Mouse (Mus musculus): ENCODE results near the gene Plcb3. TPM values are rescaled to one million over a fixed set of nuclear protein-coding genes. Genes with fewer than 3 reads are reported as not detected.

Plcb3 gene
- polyA plus RNA-seq, 1 experiment from 2014 or later, result 20.6 TPM

DNA sequence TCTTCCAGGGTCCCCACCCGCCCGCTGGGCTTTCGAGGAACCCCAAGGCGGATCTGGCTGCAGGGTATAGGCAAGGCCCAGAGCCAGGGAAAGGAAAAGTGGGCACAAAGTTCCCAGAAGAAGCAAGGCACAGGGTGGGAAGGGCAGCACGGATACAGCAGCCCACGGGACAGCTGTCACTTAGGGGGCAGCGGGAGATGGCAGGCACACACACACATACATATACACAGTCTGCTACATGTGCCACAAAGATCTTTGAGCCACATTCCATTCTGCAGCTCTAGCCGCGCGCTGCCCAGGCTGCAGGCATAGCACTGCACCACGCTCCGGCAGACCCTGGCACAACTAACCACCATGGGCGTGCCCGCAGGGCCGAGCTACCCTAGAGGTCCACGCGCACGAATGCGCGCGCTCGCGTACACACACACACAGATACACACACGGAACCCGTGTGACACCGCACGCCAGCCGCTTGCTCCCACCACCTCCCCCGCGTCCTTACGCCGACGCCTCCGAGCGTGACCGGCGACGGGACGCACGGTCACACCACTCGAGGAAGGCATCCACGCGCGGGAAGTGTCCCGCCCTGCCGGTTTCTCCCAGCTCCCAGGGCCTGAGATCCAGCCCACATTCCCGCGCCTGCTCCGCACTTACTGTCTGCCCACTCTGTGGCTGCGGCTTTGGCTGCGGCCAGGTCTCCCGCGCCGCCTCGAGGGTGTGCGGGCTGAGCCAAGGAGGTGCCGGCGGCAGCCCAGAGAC is 42.7 kb downstream of the Plcb3 start:
- Histone ChIP-seq H3K4me3 (ENCODE audit: low read depth, low read length) (peak overlapping the region; percentile 28), H3K9me3 (ENCODE audit: control insufficient read depth, low read length) (no peaks in the 10 kb centered on the region), H3K4me1 (replicated peaks; ENCODE audit: control insufficient read depth, insufficient read depth, low read length) (no peaks in the 10 kb centered on the region; the same call in 1 of the 2 replicates), H3K27ac (ENCODE audit: low read depth, low read length) (no peak overlapping the region), H3K36me3 (ENCODE audit: control insufficient read depth, insufficient read depth, low read length) (no peaks in the 10 kb centered on the region), H3K9ac (ENCODE audit: low read depth, low read length) (no peak overlapping the region), H3K4me2 (peak overlapping the region; percentile 46), H3K27me3 (replicated peaks; ENCODE audit: control insufficient read depth, insufficient read depth, low read length) (peaks cover 73% of the 10 kb centered on the region)
- ATAC-seq (replicated peaks; ENCODE audit: low FRiP score), result no peak
- no peak for DNase-seq (ENCODE audit: low spot score)
- WGBS, result 8% methylated on average over 58 of the region's 58 CpGs

DNA sequence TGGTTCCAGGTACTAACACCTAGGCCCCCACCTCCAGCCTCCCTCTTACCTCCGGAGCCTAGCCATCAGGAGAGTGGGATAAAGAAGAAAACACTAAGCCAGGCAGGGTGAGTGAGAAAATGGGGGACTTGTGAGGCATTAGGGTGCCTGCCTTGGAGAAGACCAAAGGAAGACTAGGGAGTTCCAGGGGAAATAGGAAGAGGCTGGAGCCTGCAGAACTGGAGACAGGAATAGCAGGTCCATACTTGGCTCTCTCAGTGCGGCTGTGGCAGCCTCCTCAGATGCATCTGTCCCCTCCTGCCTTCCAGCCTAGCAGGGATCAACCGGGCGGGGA is 43.2 kb downstream of the Plcb3 start:
- no peak overlapping the region for H3K4me2 ChIP-seq
- 24% methylated on average over 4 of the region's 4 CpGs for WGBS

DNA sequence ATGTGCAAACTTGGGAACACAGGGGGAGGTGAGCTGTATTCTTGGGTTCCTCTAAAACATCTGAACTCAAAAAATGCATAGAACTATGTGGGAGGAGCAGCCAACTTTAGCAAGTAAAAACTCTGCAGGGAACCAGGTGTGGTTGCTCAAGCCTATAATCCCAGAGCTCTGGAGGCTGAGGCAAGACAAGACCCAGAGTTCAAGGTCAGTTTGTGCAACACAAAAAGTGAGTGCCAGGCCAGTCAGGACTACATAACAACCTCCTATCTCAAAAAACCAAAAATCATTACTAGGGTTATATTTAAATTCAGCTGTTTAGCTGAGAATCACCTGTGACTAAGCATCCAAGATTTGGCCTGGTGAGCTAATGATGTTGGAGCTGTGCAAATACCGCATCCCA is 44.3 kb downstream of the Plcb3 start:
- H3K4me3 ChIP-seq (ENCODE audit: low read depth, low read length), result no peak overlapping the region
- peaks cover 89% of the 10 kb centered on the region for H3K27me3 ChIP-seq (replicated peaks; ENCODE audit: control insufficient read depth, insufficient read depth, low read length)
- WGBS, result 54% methylated on average over 1 of the region's 1 CpGs
- no peak overlapping the region for H3K4me2 ChIP-seq
- H3K36me3 ChIP-seq (ENCODE audit: control insufficient read depth, insufficient read depth, low read length), result no peaks in the 10 kb centered on the region
- H3K27ac ChIP-seq (ENCODE audit: low read depth, low read length), result no peak overlapping the region
- H3K9ac ChIP-seq (ENCODE audit: low read depth, low read length), result no peak overlapping the region
- peaks cover under 1% of the 10 kb centered on the region; the same call in 1 of the 2 replicates for H3K4me1 ChIP-seq (replicated peaks; ENCODE audit: control insufficient read depth, insufficient read depth, low read length)
- DNase-seq (ENCODE audit: low spot score), result no peak
- H3K9me3 ChIP-seq (ENCODE audit: control insufficient read depth, low read length), result no peaks in the 10 kb centered on the region
- ATAC-seq (replicated peaks; ENCODE audit: low FRiP score), result no peak

More for the DNA sequence above, 43.2 kb downstream of the Plcb3 start:
- no peaks in the 10 kb centered on the region for H3K9me3 ChIP-seq (ENCODE audit: control insufficient read depth, low read length)
- peaks cover 78% of the 10 kb centered on the region for H3K27me3 ChIP-seq (replicated peaks; ENCODE audit: control insufficient read depth, insufficient read depth, low read length)
- no peak overlapping the region for H3K4me3 ChIP-seq (ENCODE audit: low read depth, low read length)
- no peak for DNase-seq (ENCODE audit: low spot score)
- H3K36me3 ChIP-seq (ENCODE audit: control insufficient read depth, insufficient read depth, low read length), result no peaks in the 10 kb centered on the region
- no peak for ATAC-seq (replicated peaks; ENCODE audit: low FRiP score)
- H3K27ac ChIP-seq (ENCODE audit: low read depth, low read length), result no peak overlapping the region
- H3K4me1 ChIP-seq (replicated peaks; ENCODE audit: control insufficient read depth, insufficient read depth, low read length), result no peaks in the 10 kb centered on the region; the same call in 1 of the 2 replicates
- no peak overlapping the region for H3K9ac ChIP-seq (ENCODE audit: low read depth, low read length)

DNA sequence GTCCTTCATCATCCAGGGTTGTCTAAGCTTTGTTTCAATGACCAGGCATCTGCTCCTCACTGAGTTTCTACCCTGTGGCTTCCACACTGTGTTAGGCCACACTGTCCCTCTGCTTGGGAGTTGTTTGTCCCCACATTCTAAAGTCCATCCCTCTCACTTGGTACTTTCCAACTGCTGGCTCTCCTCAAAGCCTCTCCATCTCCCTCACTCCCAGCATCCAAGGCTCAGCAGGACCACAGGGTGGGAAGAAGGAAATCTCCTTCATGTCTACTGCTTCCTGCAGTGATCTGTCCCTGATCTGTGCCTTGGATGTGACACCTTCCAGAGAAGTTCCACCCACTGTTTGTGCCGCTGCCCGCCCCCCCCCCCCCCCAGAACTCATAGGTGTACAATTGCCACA is 45.3 kb downstream of the Plcb3 start:
- peaks cover 96% of the 10 kb centered on the region for H3K27me3 ChIP-seq (replicated peaks; ENCODE audit: control insufficient read depth, insufficient read depth, low read length)
- no peak overlapping the region for H3K4me3 ChIP-seq (ENCODE audit: low read depth, low read length)
- DNase-seq (ENCODE audit: low spot score), result no peak
- H3K4me2 ChIP-seq, result no peak overlapping the region
- no peak overlapping the region for H3K9ac ChIP-seq (ENCODE audit: low read depth, low read length)
- no peak overlapping the region for H3K27ac ChIP-seq (ENCODE audit: low read depth, low read length)
- H3K9me3 ChIP-seq (ENCODE audit: control insufficient read depth, low read length), result no peaks in the 10 kb centered on the region
- no peaks in the 10 kb centered on the region for H3K36me3 ChIP-seq (ENCODE audit: control insufficient read depth, insufficient read depth, low read length)
- WGBS, result 0% methylated on average over 1 of the region's 2 CpGs
- peaks cover 4% of the 10 kb centered on the region; the same call in 1 of the 2 replicates for H3K4me1 ChIP-seq (replicated peaks; ENCODE audit: control insufficient read depth, insufficient read depth, low read length)
- ATAC-seq (replicated peaks; ENCODE audit: low FRiP score), result no peak

DNA sequence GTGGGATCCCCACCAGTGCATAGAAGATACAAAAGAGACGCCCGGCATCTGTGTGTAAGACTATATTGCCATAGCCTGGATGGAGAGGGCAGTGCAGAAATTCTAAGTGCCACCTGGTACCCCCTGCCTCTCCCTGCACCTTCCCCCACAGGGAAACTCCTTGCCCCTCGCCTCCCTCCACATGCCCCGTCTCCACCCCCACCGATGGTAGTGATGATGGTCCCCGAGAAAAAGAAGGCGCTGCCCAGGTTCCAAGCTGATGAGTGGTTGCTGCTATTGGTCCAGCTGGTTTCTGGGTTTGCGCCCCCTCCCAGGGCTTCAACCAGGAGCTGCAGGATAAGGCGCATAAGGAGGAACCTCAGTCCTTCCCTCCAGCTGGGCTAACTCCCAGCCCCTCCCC is 48.2 kb downstream of the Plcb3 start:
- Histone ChIP-seq H3K27ac (ENCODE audit: low read depth, low read length) (no peak overlapping the region), H3K27me3 (replicated peaks; ENCODE audit: control insufficient read depth, insufficient read depth, low read length) (peaks cover 93% of the 10 kb centered on the region), H3K4me2 (no peak overlapping the region), H3K4me1 (replicated peaks; ENCODE audit: control insufficient read depth, insufficient read depth, low read length) (peaks cover 16% of the 10 kb centered on the region), H3K36me3 (ENCODE audit: control insufficient read depth, insufficient read depth, low read length) (no peaks in the 10 kb centered on the region), H3K9ac (ENCODE audit: low read depth, low read length) (no peak overlapping the region), H3K4me3 (ENCODE audit: low read depth, low read length) (no peak overlapping the region), H3K9me3 (ENCODE audit: control insufficient read depth, low read length) (no peaks in the 10 kb centered on the region)
- no peak for DNase-seq (ENCODE audit: low spot score)
- WGBS, result 14% methylated on average over 9 of the region's 9 CpGs
- ATAC-seq (replicated peaks; ENCODE audit: low FRiP score), result no peak

DNA sequence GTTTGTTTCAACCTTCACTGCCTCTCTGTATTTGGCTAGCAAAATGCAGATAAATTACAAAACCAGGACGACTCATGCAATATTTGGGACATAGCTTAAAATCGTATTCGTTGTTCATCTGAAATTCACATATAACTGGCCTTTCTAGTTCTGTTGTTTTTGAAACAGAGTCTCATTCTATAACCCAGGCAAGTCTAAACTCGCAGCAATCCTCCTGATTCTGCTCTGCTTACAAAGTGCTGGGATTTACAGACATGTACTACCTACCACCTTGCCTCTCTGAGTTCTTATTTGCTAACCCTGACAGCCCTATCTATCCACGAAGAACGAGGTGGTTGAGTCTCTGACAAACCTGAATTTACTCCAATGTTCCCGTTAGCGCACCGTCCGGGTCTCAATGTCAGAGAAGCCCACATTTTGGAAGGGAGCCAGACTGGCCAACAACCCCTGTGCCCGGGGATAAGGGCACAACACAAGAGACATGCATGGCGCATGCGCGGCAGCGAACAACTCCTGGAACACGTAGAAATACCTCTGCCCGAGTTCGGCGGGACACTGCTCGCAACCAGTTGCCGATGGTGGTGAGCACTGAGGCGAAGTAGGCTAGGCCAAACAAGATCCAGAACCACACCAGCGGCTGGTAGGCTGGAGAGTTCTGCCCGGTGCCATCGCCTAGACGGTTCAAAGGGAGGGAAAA is 49.6 kb downstream of the Plcb3 start:
- WGBS, result 11% methylated on average over 26 of the region's 26 CpGs
- Histone ChIP-seq H3K4me1 (replicated peaks; ENCODE audit: control insufficient read depth, insufficient read depth, low read length) (peaks cover 25% of the 10 kb centered on the region), H3K9me3 (ENCODE audit: control insufficient read depth, low read length) (no peaks in the 10 kb centered on the region), H3K36me3 (ENCODE audit: control insufficient read depth, insufficient read depth, low read length) (no peaks in the 10 kb centered on the region), H3K27ac (ENCODE audit: low read depth, low read length) (no peak overlapping the region), H3K4me2 (peak overlapping the region; percentile 56), H3K4me3 (ENCODE audit: low read depth, low read length) (peak overlapping the region; percentile 29; the same call in 1 of the 2 replicates), H3K9ac (ENCODE audit: low read depth, low read length) (no peak overlapping the region), H3K27me3 (replicated peaks; ENCODE audit: control insufficient read depth, insufficient read depth, low read length) (peaks cover 82% of the 10 kb centered on the region)
- ATAC-seq (replicated peaks; ENCODE audit: low FRiP score) (no peak), DNase-seq (ENCODE audit: low spot score) (peak; percentile 42)

DNA sequence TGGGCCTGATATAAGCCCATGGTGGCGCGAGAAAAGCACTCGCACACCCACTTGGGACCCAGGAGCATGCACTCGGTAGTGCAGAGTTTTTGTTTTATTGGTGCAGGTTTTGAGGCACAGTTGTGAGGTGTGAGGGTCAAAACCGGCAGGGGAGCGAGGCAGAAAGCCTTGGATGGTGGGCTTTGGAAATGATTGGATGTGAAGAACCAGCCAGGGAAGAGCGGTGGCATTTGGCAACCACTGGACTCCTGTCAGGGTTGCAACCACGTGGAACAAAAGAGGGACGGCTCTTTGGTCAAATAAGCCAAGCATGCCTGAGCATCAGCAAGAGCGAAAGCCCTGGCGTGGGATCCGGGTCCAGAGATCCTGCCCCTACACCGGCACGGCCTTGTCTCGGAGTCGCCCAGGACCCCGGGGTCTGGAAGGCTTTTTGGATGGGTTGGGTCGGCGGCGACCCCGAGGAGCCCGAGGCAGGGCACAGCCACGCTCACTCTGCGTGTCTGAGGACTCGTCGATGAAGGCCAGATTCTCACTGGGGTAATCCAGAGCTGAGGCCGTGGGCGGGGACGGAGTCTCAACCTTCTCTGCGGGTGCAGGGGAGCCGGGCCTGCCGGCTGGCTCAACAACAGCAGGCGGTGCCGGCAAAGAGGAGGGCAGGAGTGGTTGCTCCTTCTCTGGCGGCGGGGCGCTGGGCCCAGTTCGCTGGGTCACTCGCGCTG is 50.5 kb downstream of the Plcb3 start:
- Histone ChIP-seq H3K4me3 (ENCODE audit: low read depth, low read length) (peak overlapping the region; percentile 29), H3K9me3 (ENCODE audit: control insufficient read depth, low read length) (no peaks in the 10 kb centered on the region), H3K27me3 (replicated peaks; ENCODE audit: control insufficient read depth, insufficient read depth, low read length) (peaks cover 72% of the 10 kb centered on the region), H3K36me3 (ENCODE audit: control insufficient read depth, insufficient read depth, low read length) (no peaks in the 10 kb centered on the region), H3K9ac (ENCODE audit: low read depth, low read length) (no peak overlapping the region), H3K4me1 (replicated peaks; ENCODE audit: control insufficient read depth, insufficient read depth, low read length) (peaks cover 27% of the 10 kb centered on the region), H3K27ac (ENCODE audit: low read depth, low read length) (no peak overlapping the region), H3K4me2 (peak overlapping the region; percentile 53)
- 15% methylated on average over 39 of the region's 40 CpGs for WGBS
- ATAC-seq (replicated peaks; ENCODE audit: low FRiP score) (no peak), DNase-seq (ENCODE audit: low spot score) (peak; percentile 39)

DNA sequence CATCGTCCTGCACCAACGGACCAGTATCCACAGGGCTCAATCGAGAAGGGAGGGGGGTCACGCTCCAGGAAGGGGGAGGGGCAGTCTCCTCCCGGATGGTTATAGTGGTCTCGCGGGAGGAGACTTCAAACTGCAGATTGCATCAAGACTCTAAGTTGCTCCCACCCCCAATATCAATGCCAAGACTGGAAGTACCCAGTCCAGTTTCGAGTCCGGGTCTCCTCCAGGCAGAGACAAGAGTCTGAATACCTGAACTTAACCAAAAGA is 51.0 kb downstream of the Plcb3 start, which contains the start of gene Catsperz:
Catsperz (minus strand) TSS at position 74 of the 267 bp plus-strand sequence.
- WGBS, result 5% methylated on average over 9 of the region's 9 CpGs
- no peaks in the 10 kb centered on the region for H3K9me3 ChIP-seq (ENCODE audit: control insufficient read depth, low read length)
- peaks cover 67% of the 10 kb centered on the region for H3K27me3 ChIP-seq (replicated peaks; ENCODE audit: control insufficient read depth, insufficient read depth, low read length)
- peak within 1 kb of the TSS; percentile 10; the same call in 1 of the 2 replicates for H3K9ac ChIP-seq (ENCODE audit: low read depth, low read length)
- H3K27ac ChIP-seq (ENCODE audit: low read depth, low read length), result no peak within 1 kb of the TSS
- peak within 1 kb of the TSS; percentile 29 for H3K4me3 ChIP-seq (ENCODE audit: low read depth, low read length)
- peak within 1 kb of the TSS; percentile 53 for H3K4me2 ChIP-seq
- DNase-seq (ENCODE audit: low spot score) (no peak), ATAC-seq (replicated peaks; ENCODE audit: low FRiP score) (no peak)
- no peaks in the 10 kb centered on the region for H3K36me3 ChIP-seq (ENCODE audit: control insufficient read depth, insufficient read depth, low read length)
- peaks cover 32% of the 10 kb centered on the region for H3K4me1 ChIP-seq (replicated peaks; ENCODE audit: control insufficient read depth, insufficient read depth, low read length)
